Mouse (Mus musculus) thymus, adult 2 months (tissue): ENCODE results near the gene 1700001C02Rik.

Source experiments
- CTCF ChIP-seq: fragments of 200-500 bp; IDR thresholded peaks from 2 replicates; pipeline ENCODE4 v1.5.1; 2012; ENCODE audit warnings: mild to moderate bottlenecking, control low read depth, low read length, moderate library complexity, borderline replicate concordance; ENCODE audit not compliant: control insufficient read depth, poor library complexity, insufficient read depth; ENCODE audit errors: extremely low read depth
- POLR2A ChIP-seq: fragments of 200-500 bp; IDR thresholded peaks from 2 replicates; pipeline ENCODE4 v1.6.1; 2012; ENCODE audit warnings: mild to moderate bottlenecking, low read length, control low read depth, moderate library complexity; ENCODE audit not compliant: control insufficient read depth, poor library complexity, insufficient read depth; ENCODE audit errors: extremely low read depth

- no peak for TF ChIP-seq POLR2A
- no peak for TF ChIP-seq CTCF
These were observed 468 bp downstream of the 1700001C02Rik start for GRCm38 (mm10) chr5:30466315-30466714.
